Mouse (Mus musculus): ENCODE results near the gene Zdhhc3.

Gene Zdhhc3

DNA sequence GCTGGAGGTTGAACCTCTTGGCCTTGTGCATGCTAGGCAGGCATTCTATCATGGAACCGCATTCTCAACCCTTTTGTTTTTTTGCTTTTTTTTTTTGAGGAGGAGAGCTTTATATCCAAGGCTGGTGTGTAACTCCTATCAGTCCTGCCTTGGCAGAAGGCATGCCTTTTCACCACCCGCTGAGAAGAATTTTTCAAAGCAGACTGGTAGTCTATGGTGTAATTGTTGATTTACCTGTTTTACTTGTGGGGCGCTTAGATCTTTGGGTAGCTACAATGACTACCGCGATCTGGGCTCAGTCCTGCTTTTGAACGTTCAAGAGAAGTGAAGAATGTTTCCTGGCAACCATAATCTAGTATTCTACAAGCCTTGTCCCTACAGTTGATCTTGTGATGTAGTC, 926 bp upstream of the Zdhhc3 start:
- DNase-seq (ENCODE audit: low spot score) = no peak

DNA sequence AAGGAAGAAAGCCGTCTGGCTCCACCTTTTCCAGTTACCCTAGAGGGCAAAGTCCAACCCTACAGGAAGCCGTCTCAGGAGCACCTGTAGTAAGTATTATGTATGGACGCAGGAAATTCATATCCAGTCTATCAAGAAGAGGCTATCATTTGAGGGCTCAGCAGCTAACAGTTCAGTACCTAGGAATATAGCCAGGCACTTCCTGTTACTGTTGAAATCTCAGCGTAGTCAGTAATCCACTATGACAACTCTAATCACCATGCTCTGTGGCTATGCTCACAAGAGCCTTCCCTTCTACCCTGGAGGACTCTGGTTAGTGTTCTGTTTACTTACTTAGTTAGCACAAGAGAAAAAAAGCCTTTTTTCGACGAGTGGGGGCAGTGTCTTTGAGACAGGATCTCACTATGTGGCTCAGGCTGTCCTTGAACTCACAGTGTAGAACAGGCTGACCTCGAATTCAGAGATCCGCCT, 1.2 kb downstream of the Zdhhc3 start:
- DNase-seq (ENCODE audit: low spot score) = no peak

GRCm38 (mm10) chr9:123109188-123109587, 3.8 kb downstream of the Zdhhc3 start:
- DNase-seq (ENCODE audit: low spot score) = no peak

DNA sequence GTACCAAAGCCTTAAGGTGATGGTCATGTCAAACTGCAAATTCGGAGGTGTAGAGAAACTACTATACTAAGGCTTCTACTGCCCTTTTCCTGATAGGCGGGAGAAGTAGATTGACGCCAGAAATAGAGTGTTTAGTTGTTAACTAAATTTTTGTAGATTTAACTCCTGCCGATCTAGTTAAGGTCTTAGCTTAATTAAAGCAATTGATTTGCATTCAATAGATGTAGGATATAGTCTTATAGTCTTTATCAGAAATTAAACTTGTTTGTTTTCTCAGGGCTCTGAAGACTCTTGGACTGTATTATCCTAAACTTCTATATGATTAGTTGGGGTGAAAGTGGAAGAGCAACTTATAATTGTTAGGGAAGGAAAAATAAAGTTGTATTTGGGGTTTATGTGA, 5.8 kb downstream of the Zdhhc3 start:
- no peak for DNase-seq (ENCODE audit: low spot score)

- DNase-seq (ENCODE audit: low spot score) = no peak
These were observed 8.6 kb downstream of the Zdhhc3 start for GRCm38 (mm10) chr9:123104362-123104761.

DNA sequence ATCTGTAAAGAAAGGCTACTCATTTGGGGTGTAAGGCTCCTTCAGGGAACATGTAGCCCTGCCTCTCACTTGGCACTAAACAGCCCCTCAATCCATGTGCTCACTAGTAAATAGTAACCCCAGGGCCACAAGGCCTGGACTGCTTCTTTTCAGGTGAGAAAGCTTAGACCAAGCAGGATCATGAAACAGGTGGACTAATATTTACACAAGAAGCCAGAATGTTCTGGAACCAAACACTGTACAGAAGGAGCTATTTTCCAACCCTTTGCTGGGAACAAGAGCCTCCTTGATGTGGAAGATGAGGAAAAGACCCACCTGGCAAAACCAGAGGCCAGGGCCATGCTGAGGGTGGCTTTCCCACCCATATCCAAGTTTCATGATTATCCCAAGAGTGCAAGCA, 9.6 kb downstream of the Zdhhc3 start:
- no peak for DNase-seq (ENCODE audit: low spot score)

DNA sequence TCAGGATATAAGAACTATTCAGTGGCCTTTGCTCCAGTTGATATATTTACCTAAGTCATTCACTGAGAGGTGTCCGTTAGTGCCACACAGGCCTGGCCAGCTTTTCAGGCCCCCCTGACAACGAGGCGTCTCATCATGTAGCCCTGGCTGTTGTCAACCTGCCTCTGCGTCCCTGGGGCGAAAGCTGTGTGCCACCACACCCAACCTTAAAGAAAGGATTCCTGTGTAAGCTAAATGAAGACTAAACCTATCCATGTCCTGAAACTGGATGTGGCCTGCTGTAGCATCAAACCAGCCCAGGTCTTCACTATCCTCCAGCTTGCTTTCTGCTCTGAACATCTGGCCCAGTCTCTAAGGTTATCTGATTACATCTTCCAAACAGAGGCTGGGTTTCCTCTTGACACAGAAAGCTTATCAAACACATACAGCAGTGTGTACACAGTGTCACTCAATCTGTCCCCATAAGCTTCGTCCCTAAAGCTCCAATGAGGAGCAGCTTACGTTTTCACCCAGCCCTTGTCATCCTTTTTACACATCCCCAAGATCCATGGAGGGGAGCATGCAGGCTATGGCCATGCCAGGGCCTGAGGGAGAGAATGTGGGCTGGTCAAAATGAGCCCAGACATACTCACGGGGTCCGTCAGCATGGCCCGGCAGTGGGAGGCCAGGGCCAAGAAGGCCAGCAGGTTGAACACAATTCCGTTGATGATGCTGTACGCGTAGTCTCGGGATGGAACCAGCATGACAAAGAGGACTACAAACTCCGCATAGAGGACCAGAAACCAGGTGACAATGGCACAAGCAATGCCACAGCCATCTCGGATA, 13.2 kb downstream of the Zdhhc3 start:
- no peak for DNase-seq (ENCODE audit: low spot score)

GRCm38 (mm10) chr9:123090844-123091243, 22.2 kb downstream of the Zdhhc3 start:
- no peak for DNase-seq (ENCODE audit: low spot score)

GRCm38 (mm10) chr9:123087558-123087957, 25.4 kb downstream of the Zdhhc3 start:
- DNase-seq (ENCODE audit: low spot score) = no peak

- DNase-seq (ENCODE audit: low spot score) = no peak
These were observed 27.6 kb downstream of the Zdhhc3 start for GRCm38 (mm10) chr9:123085373-123085772.

DNA sequence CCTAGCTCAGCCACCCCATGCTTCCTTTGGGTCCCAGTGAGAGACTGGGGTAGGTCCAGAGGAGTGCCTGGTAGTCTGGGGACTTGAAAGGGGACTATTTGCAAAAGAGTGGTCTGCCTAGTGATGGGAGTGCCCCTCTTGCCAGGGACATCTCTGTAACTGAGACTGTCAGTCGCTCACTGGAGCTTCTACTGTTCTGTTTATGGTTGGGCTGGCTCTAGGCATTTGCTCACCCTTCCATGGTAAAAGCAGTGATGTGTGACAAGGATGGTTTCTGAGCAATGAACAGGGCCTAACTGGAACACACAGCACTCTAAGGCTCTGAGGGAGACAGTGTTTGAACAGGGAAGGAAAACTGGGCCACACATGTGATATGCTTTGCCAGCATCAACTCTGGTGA, 32.2 kb downstream of the Zdhhc3 start:
- DNase-seq (ENCODE audit: low spot score) = no peak

DNA sequence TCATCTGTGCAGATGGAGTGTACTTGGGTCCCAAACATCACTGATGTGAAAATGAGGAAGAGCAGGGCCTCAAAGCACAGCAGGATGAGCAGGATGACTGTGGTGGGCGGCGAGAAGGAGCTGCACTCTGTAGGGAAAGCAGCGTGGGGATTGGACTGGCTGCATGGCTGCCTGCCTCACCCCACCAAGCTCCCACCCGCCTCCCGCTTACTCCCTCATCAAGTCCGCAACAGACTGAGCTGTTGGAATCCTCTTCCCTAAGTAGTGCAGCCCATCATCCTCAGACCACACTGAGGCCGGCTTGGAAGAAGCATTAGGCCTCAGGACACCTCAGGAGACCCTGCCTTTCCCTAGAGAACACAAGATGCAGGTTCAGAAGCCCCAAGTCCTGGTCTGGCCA, 32.6 kb downstream of the Zdhhc3 start:
- DNase-seq (ENCODE audit: low spot score) = no peak

GRCm38 (mm10) chr9:123079149-123079548, 33.9 kb downstream of the Zdhhc3 start:
- no peak for DNase-seq (ENCODE audit: low spot score)

DNA sequence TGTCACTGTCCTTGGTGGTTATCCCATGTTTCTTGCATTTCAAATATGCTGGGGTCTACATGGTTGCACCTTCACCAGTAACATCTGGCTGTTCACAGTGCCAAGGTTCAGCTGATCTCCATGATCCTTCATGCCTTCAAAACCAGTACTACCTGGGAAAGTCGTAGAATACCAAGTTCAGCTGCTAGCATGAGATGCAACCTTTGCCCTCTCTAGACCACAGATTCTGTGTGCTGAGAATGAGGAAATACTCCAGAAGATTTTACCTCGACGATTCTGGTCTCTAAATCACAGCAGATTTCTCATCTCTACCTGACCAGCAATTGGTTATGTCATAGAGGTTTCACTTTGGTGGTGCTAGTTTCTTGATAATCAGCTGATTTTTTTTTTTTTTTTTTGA, 52.8 kb downstream of the Zdhhc3 start:
- DNase-seq (ENCODE audit: low spot score) = no peak

DNA sequence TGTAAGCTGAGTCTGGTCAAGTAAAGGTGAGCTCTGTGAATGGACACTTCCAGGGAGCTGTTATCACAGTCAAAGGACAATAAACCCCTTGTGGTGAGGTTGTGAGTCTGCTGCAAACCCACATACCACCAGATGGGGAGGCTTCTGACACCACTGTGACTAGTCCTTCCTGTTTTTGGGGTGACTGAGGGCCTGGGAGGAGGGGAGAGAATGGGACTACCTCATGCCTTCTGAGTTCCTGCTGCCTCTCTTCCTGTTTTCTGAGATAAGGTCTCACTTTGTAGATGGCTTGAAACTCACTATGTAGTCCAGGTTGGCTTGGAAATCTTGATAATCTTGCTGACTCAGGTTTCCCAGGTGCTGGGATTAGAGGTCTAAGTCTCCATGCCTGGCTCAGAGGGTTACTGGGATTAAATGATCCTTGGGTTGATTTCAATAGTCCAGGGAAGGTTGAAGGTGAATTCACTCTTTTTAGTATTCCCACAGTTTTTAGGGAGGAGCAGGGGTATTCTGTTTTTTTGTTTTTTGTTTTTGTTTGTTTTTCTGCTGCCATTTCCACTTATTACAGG, 54.2 kb downstream of the Zdhhc3 start:
- DNase-seq (ENCODE audit: low spot score) = no peak

GRCm38 (mm10) chr9:123047665-123048064, 65.3 kb downstream of the Zdhhc3 start:
- DNase-seq (ENCODE audit: low spot score) = no peak

DNA sequence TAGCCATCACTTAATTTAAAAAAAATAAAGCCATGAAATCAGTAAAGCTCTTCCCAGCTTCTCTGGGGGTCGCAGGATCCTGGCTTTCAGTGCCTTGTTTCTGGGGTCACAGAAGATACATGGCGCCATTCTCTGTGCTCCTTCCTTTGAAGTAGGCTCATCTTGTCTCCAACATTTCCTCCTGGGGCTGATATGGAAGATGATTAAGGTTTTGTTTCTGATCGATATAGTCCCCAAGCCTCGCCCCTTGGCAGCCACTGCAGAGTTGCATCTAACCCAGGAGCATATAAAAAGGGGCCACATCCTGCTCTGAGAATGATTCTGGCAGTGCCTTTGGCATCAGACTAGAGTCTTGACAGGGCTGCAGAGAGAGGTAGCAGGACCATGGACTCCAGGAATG, 78.6 kb downstream of the Zdhhc3 start, which contains the start of gene Tgm4:
Tgm4 (plus strand) TSS at position 301 of the 400 bp plus-strand sequence.
- DNase-seq (ENCODE audit: low spot score) = no peak

DNA sequence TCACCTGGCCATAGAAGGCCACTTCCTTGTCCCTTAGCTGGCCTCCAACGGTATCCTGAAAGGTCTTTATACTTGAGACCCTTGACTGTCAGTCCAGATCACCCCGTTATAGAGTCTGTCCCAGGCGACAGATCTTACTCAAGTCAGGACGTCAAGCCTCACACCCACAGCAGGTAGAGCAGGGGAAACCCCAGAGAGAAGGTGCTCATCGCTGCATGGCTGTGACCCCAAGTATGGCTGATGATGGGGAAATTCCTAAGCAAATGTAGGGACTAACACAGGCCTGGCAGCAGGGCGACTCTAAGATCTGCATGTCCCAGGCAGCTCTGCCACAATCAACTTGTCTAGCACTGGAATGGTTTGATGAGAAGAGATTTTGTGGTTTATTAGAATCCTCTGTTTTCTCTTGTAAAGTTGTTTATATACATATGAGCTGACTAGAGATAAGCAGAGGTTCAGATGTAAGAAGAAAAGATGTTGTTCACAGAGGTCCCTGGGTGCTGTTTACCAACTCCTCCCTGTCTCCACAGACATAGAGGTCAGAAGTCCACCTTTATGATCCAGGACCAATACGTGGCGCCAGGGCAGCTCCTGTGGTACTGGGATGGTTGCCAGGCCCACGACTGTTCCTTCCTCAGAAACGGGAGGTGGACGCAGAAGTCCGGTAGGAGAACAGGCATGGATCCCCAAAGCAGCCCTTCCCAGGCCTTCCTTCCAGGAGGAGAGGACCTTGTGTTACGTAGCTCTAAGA, 81.3 kb downstream of the Zdhhc3 start:
- no peak for DNase-seq (ENCODE audit: low spot score)

DNA sequence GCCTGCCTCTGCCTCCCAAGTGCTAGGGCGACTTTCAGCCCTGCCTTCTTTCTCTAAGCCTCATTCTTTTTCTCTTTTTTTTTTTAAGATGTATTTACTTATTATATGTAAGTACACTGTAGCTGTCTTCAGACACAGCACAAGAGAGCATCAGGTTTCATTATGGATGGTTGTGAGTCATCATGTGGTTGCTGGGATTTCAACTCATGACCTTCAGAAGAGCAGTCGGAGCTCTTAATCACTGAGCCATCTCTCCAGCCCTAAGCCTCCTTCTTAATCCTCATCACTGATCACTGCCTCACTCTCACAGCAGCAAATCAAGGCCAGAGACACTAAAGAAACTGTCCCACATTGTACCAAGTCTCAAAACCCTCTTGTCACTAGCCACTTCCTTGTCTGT, 88.8 kb downstream of the Zdhhc3 start:
- DNase-seq (ENCODE audit: low spot score) = no peak

GRCm38 (mm10) chr9:123021636-123022379, 91.2 kb downstream of the Zdhhc3 start:
- DNase-seq (ENCODE audit: low spot score) = no peak

- DNase-seq (ENCODE audit: low spot score) = peak; percentile 88
These were observed 91.9 kb downstream of the Zdhhc3 start, which contains the start of gene Tmem42 for GRCm38 (mm10) chr9:123020995-123021631. TSS of gene Tmem42 (plus strand) at chr9:123021326.
